Mouse (Mus musculus) frontal cortex, postnatal 25 days (tissue): ENCODE data around the gene Kdelr2.

Experiments
- DNase-seq, 2 experiments: peaks; one replicate each; pipeline ENCODE4 v3.0.0; 2022; ENCODE audit warnings: low spot score in 2 of 2

Kdelr2 gene

GRCm38 (mm10) chr5:143471165-143471546 is 67.5 kb downstream of the Kdelr2 start:
- no peak for DNase-seq
